Mouse (Mus musculus): Measurements from ENCODE around the gene Moap1.

Moap1 gene

DNA sequence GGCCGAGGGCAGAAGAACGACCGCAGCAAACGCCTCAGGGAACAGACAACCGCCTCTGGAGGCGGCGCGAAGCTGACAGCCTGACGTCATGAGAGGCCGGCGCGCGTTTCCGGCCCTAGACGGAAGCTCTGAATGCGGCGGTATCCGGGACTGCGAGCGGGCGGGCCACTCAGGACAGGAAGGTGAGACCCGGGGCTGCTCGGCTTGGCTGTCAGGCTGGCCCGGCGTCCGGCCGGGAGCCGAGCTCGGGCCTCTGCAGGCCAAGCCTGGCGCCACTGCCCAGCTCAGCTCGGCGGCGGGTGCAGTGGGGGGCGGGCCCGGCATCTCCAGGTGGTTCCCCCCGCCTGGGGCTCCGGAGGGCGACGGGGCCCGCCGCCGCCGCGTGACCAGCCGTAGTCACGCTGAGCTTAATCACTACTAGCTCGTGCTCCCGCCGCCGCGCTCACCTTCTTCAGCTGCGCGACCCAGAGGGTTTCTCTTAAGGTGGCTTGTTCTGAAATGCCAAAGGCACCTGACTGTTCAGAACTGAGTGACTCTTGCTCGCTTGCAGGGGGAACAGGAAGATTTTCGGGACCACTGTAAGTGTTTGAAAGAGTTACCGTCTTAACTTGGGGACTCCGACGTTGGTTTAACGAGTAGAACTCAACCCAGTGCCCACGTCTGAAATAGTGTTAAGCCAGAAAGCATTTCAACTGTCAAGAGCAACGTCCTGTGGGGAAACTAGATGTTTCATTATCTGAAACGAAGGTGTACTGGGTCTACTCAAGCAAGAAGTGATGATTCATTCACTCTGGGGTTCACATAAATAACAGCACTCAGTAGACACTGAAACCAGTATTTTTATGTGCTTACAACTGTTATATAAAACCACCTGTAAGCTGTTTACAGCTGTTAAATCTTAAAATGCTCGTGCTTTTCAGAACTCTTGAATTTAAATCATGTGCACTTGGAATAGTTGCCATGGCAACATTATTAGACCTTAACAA lies at the start of gene Moap1, which contains the start of gene Tmem251:
TSS of gene Moap1 (minus strand) at position 73 of the 986 bp plus-strand sequence.
TSS of gene Tmem251 (plus strand) at position 174 of the 986 bp plus-strand sequence.
- Histone ChIP-seq H3K36me3 (ENCODE audit: control insufficient read depth, insufficient read depth, low read length, poor library complexity, severe bottlenecking) (no peaks in the 10 kb centered on the region), H3K27me3 (ENCODE audit: control insufficient read depth, insufficient read depth, low read length, poor library complexity, severe bottlenecking) (no peaks in the 10 kb centered on the region)
- DNase-seq (ENCODE audit: low read depth, low spot score): peak; percentile 93

DNA sequence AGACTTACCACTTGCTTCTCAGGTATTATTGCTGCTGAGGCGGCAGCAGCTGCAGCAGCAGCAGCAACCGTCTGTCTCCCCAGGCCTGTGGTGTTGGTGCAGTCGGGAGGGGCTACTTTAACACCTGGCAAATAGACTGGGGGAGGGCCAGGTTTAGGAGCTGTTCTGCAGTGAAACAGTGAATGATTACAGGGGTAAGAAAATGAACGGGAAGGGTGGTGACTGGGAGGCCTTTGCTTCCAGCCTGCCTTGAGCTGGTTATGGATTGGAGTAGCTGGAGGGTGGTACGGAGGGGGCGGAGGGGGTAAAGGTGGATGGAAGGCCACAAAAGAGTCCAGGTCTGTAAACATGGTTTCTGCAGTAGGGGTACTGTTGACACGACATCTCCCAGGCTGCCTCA lies 44.5 kb upstream of the Moap1 start:
- Histone ChIP-seq H3K27me3 (ENCODE audit: control insufficient read depth, insufficient read depth, low read length, poor library complexity, severe bottlenecking) (no peaks in the 10 kb centered on the region), H3K36me3 (ENCODE audit: control insufficient read depth, insufficient read depth, low read length, poor library complexity, severe bottlenecking) (peaks cover 18% of the 10 kb centered on the region)
- no peak for DNase-seq (ENCODE audit: low read depth, low spot score)

DNA sequence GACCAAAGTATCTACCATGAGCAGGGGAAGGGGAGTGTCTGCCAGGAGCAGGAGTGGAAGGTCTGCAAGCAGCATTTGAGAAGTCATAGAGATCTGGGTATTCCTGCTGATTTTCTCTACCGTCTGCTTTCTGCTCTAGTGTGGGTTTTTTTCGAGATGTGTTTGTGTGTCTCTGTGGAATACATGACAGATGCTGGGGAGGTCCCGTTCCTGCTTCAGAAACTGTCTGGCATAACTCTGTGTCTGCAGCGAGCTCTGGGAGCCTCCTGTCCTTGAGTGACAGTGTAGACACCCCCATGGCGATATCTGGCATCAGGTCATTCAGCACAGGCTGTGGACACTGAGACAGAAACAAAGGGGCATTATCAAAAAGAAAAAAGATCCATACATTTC lies 42.1 kb upstream of the Moap1 start:
- no peaks in the 10 kb centered on the region for H3K27me3 ChIP-seq (ENCODE audit: control insufficient read depth, insufficient read depth, low read length, poor library complexity, severe bottlenecking)
- DNase-seq (ENCODE audit: low read depth, low spot score): no peak
- peaks cover 18% of the 10 kb centered on the region for H3K36me3 ChIP-seq (ENCODE audit: control insufficient read depth, insufficient read depth, low read length, poor library complexity, severe bottlenecking)

DNA sequence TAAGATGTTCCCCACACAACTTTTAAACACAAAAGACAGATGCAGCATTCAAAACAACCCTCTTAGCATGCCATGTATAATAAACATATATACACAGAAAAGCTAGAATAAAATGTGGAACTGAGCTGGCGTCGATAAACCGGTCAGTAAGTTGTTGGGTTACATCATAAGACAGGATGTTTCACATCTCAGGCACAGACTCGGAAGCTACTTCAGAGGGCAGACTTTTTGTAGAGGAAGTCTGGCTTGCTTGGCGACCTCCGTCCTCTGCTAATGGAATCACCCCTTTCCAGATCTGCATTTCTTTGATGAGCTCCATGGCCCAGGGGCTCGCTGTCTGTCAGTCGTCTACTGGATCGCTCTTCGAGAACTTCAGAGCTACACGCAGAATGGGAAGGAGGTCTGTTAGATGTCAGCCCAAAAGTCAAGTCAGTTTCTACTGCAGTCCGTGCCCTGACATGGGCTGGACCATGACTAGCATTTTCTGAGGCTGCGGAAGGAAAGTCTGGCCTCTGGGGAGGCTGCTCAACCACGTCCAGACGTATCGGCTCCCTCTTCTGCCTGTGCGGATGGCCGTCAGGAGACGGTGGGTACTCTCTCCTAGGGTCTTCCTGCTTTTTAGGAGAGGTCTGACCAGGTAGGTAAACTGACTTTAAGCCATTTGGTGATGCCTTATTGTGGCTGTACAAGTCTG lies 41.6 kb upstream of the Moap1 start:
- no peak for DNase-seq (ENCODE audit: low read depth, low spot score)

DNA sequence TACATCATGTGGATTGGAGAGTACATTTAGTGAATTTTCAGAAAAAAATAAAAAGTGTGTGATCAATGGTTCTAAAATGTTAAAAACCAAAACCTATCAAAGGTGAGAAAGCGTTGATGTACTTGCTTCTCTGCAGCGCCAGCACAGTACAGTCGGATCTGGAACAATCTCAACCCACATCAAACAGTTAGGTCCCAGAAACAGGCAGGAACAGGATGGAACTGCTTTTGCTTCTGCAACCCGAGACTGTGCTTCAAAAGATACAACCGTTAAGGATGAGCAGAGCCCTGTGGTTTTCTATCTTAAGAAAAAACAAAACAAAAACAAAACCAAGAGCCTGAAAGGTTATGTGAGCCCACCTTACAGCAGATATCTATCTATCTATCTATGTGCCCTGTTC lies 39.4 kb upstream of the Moap1 start:
- H3K36me3 ChIP-seq (ENCODE audit: control insufficient read depth, insufficient read depth, low read length, poor library complexity, severe bottlenecking): peaks cover 8% of the 10 kb centered on the region
- H3K27me3 ChIP-seq (ENCODE audit: control insufficient read depth, insufficient read depth, low read length, poor library complexity, severe bottlenecking): no peaks in the 10 kb centered on the region
- DNase-seq (ENCODE audit: low read depth, low spot score): no peak

More for the DNA sequence above, 41.6 kb upstream of the Moap1 start:
- Histone ChIP-seq H3K36me3 (ENCODE audit: control insufficient read depth, insufficient read depth, low read length, poor library complexity, severe bottlenecking) (peaks cover 14% of the 10 kb centered on the region), H3K27me3 (ENCODE audit: control insufficient read depth, insufficient read depth, low read length, poor library complexity, severe bottlenecking) (no peaks in the 10 kb centered on the region)

DNA sequence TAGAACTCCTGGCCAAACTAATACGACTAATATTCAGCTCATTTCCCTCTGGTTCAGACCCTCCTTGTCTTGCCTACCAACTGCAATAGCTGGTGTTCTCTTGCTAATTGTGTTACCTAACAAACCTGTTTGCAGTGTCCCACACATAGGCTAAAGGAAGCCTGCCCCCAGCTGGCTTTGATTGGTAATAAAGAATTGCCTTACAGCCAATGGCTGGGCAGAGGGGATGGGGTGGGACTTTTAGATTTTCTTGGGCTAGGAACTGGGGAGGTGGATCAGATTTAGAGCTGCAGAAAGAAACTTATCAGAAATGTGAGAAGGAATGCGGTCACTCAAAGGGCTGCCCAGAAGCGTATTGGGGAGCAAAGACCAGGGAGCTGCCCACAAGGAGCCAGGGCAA lies 36.0 kb upstream of the Moap1 start:
- Histone ChIP-seq H3K36me3 (ENCODE audit: control insufficient read depth, insufficient read depth, low read length, poor library complexity, severe bottlenecking) (peaks cover 9% of the 10 kb centered on the region; the same call in 1 of the 2 replicates), H3K27me3 (ENCODE audit: control insufficient read depth, insufficient read depth, low read length, poor library complexity, severe bottlenecking) (no peaks in the 10 kb centered on the region)
- peak; percentile 34 for DNase-seq (ENCODE audit: low read depth, low spot score)

DNA sequence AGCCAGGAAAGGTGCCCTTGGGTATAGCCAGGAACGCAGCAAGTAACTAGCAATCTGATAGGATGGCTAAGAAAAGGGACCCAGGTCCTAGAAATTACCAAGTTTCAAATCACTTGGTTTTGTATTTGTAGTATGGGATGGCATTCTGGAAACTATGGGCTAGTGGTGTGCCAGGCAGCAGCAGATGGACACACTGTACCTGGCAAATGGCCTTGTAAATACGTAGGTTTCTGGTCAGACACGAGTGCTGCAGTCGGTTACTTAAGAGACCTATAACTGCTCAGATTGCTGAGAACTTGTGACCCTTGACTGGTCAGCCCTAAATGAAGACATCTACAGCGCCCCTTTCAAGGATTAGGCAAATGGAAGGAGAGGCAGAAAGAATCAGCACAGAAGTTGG lies 34.7 kb upstream of the Moap1 start:
- DNase-seq (ENCODE audit: low read depth, low spot score): no peak
- Histone ChIP-seq H3K36me3 (ENCODE audit: control insufficient read depth, insufficient read depth, low read length, poor library complexity, severe bottlenecking) (peaks cover 9% of the 10 kb centered on the region; the same call in 1 of the 2 replicates), H3K27me3 (ENCODE audit: control insufficient read depth, insufficient read depth, low read length, poor library complexity, severe bottlenecking) (no peaks in the 10 kb centered on the region)

DNA sequence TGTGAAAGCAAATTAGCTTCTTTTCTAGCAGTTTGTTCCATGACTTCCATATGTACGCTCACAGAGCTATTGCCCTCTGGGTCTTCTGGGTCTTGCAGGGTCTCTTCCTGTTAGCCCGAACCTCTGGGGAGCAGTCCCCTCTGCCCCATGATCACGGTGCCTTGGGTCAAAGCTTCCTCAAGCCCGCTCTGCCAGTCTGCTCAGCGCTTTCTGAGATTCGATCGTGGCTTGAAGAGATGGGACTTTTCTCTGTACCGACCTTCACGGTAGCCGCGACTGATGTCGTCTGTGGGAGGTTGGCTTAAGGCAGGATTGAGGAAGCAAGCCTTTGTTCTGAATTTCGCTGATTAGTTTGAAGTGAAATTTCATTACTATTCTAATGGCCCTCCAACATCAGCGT lies 32.6 kb upstream of the Moap1 start:
- DNase-seq (ENCODE audit: low read depth, low spot score): no peak
- Histone ChIP-seq H3K36me3 (ENCODE audit: control insufficient read depth, insufficient read depth, low read length, poor library complexity, severe bottlenecking) (peaks cover 18% of the 10 kb centered on the region; the same call in 1 of the 2 replicates), H3K27me3 (ENCODE audit: control insufficient read depth, insufficient read depth, low read length, poor library complexity, severe bottlenecking) (no peaks in the 10 kb centered on the region)

DNA sequence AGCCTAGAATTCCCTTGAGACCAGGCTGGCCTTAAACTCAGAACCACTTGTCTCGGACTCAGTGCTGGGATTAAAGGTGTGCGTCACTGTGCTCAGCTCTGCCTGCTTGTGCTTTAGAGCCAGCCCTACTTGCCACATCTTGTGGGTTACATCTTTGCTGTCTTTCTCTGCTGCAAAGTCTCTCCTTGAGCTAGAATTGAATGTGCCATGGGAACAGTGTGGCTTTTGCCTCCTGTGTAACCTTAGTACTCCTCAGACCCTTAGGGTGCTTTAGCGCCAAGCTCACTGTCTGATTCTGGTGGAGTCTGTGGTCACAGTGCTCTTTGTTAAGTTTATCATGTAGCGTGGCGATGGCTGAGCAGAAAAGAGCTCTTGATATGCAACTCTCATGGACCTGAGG lies 29.2 kb upstream of the Moap1 start:
- Histone ChIP-seq H3K27me3 (ENCODE audit: control insufficient read depth, insufficient read depth, low read length, poor library complexity, severe bottlenecking) (no peaks in the 10 kb centered on the region), H3K36me3 (ENCODE audit: control insufficient read depth, insufficient read depth, low read length, poor library complexity, severe bottlenecking) (peaks cover 29% of the 10 kb centered on the region; the same call in 1 of the 2 replicates)
- DNase-seq (ENCODE audit: low read depth, low spot score): no peak

DNA sequence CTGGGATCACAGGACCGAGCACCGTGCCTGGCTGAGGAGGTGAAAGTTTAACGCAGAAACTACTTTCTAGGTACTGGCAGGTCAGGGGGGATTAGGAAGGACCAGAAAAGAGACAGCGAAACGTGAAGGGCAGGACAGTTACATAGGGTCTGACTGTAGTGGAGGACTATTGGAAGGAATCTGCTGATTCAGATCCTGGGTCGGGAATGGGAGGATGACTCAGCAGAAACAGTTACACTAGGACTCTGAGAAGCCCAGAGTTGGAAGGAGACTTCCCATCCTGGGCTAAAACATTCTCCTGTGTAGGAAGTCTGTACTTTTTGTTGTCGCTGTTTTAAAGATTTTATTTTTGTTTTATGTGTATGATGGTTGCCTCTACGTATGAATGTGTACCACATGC lies 28.1 kb upstream of the Moap1 start:
- no peak for DNase-seq (ENCODE audit: low read depth, low spot score)
- Histone ChIP-seq H3K27me3 (ENCODE audit: control insufficient read depth, insufficient read depth, low read length, poor library complexity, severe bottlenecking) (no peaks in the 10 kb centered on the region), H3K36me3 (ENCODE audit: control insufficient read depth, insufficient read depth, low read length, poor library complexity, severe bottlenecking) (peaks cover 31% of the 10 kb centered on the region; the same call in 1 of the 2 replicates)

DNA sequence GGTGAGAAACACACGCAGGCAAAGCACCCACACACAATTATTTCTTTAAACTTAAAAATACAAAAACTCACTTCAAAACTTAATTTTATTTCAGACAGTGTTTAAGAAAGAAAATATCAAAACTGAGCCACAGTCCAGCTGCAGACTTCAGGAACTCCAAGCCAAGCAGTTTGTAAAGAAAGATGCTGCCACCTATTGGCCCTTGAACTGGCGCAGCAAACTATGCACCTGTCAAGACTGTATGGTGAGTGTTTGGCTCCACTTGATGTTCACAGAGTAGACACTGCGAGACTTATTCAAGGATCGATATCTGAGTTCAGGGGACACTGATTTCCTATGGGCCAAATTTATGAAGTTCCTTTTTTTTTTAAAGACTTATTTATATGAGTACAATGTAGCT lies 25.5 kb upstream of the Moap1 start:
- peaks cover 23% of the 10 kb centered on the region; the same call in 1 of the 2 replicates for H3K36me3 ChIP-seq (ENCODE audit: control insufficient read depth, insufficient read depth, low read length, poor library complexity, severe bottlenecking)
- H3K27me3 ChIP-seq (ENCODE audit: control insufficient read depth, insufficient read depth, low read length, poor library complexity, severe bottlenecking): no peaks in the 10 kb centered on the region
- DNase-seq (ENCODE audit: low read depth, low spot score): peak; percentile 46

DNA sequence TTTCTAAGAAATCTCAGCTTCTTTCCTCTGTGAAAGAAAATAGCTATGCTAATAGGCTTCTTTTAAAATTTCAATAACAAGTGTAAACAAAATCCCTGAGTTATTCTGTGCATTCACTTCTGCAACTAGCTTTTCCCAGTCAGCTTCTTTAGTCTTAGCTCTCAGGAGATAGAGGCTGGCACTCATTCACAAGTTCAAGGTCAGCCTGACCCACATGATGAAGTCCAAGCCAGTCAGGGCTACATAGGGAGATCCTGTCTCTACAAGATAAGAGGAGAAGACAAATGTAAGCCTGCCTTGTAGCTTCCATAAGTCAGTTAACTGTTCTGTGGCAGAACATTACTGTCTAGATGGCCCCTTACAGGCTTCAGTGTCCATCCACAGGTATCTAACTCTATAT lies 20.2 kb upstream of the Moap1 start:
- Histone ChIP-seq H3K36me3 (ENCODE audit: control insufficient read depth, insufficient read depth, low read length, poor library complexity, severe bottlenecking) (peaks cover 2% of the 10 kb centered on the region; the same call in 1 of the 2 replicates), H3K27me3 (ENCODE audit: control insufficient read depth, insufficient read depth, low read length, poor library complexity, severe bottlenecking) (no peaks in the 10 kb centered on the region)
- DNase-seq (ENCODE audit: low read depth, low spot score): no peak

DNA sequence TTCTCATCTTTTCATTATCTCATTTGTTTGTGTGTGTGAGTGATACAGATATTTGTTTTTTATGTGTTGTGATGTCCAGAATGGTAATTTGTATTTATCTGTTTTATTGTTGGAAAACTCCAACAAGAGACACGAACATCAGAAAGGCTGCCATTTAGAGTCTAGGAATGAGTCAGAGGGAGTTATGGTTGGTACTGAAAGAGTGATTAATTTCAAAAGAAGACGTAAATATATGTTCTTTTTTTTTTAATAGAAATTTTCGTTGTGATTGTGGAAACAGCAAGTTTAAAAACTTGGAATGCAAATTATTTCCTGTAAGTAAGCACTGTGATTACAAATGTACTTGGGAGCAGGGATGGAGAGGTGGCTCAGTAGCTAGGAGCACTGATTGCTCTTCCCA lies 18.2 kb upstream of the Moap1 start:
- Histone ChIP-seq H3K36me3 (ENCODE audit: control insufficient read depth, insufficient read depth, low read length, poor library complexity, severe bottlenecking) (no peaks in the 10 kb centered on the region; the same call in 1 of the 2 replicates), H3K27me3 (ENCODE audit: control insufficient read depth, insufficient read depth, low read length, poor library complexity, severe bottlenecking) (no peaks in the 10 kb centered on the region)
- no peak for DNase-seq (ENCODE audit: low read depth, low spot score)

DNA sequence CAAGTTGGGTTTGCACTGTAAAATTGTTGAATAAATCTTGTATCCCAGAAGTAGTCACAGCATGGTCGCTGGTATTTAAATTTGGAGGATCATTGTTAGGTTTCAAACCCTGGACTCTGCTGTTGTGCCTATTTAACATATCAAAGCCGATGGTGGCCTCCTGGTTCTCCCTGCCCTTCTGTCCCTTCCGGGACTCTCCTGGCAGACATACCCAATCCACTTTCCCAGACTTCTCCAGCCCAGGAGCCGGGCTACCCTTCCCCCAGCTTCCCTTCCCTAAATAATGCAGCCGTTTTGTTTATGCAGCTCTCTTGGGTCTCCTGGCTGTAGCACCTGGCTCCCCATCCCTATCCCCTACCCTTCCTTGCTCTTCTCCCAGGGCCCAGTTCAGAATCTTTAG lies 15.5 kb upstream of the Moap1 start:
- no peaks in the 10 kb centered on the region for H3K36me3 ChIP-seq (ENCODE audit: control insufficient read depth, insufficient read depth, low read length, poor library complexity, severe bottlenecking)

DNA sequence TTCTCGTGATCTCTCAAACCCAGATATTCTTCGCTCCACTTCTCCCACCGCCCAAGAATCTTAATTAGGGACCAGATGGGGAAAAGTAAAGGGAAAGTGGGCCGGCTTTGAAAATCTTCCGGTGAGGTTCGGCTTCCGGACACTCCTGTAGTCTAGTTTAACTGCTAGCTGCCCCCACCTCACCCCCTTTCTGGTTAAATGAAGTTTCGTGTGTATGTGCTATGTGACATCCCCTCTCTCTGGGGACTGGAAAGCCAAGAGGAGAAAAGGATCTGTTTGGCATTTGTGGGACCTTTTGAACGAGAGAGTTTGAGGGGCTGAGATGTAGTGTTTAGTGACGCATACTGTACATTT lies 14.9 kb upstream of the Moap1 start, which contains the start of gene Gm20604:
TSS of gene Gm20604 (minus strand) at position 270 of the 354 bp plus-strand sequence.
- Histone ChIP-seq H3K36me3 (ENCODE audit: control insufficient read depth, insufficient read depth, low read length, poor library complexity, severe bottlenecking) (no peaks in the 10 kb centered on the region), H3K27me3 (ENCODE audit: control insufficient read depth, insufficient read depth, low read length, poor library complexity, severe bottlenecking) (no peaks in the 10 kb centered on the region)
- no peak for DNase-seq (ENCODE audit: low read depth, low spot score)

More for the DNA sequence above, 15.5 kb upstream of the Moap1 start:
- no peaks in the 10 kb centered on the region for H3K27me3 ChIP-seq (ENCODE audit: control insufficient read depth, insufficient read depth, low read length, poor library complexity, severe bottlenecking)
- DNase-seq (ENCODE audit: low read depth, low spot score): no peak
